Mouse (Mus musculus) hindlimb bud, embryonic 11.5 days (tissue): ENCODE results near the gene Egflam.

ENCODE experiments used
- DNase-seq: peaks from one replicate; pipeline ENCODE4 v3.0.0-alpha.2; 2012; ENCODE audit warnings: low read depth, low spot score; ENCODE audit errors: extremely low spot score

The Egflam gene

GRCm38 (mm10) chr15:7295199-7295598 lies 103.0 kb downstream of the Egflam start:
- DNase-seq: no peak

GRCm38 (mm10) chr15:7292854-7293253 lies 105.3 kb downstream of the Egflam start:
- DNase-seq: no peak

GRCm38 (mm10) chr15:7290003-7290402 lies 108.2 kb downstream of the Egflam start:
- no peak for DNase-seq

GRCm38 (mm10) chr15:7289516-7289915 lies 108.7 kb downstream of the Egflam start:
- no peak for DNase-seq

GRCm38 (mm10) chr15:7288841-7289424 lies 109.3 kb downstream of the Egflam start:
- no peak for DNase-seq

GRCm38 (mm10) chr15:7287911-7288310 lies 110.3 kb downstream of the Egflam start:
- DNase-seq: no peak

GRCm38 (mm10) chr15:7281579-7281978 lies 116.6 kb downstream of the Egflam start:
- DNase-seq: no peak

GRCm38 (mm10) chr15:7263822-7264221 lies 134.4 kb downstream of the Egflam start:
- DNase-seq: peak; percentile 49

- no peak for DNase-seq
These were observed 134.9 kb downstream of the Egflam start for GRCm38 (mm10) chr15:7263339-7263738.

- DNase-seq: no peak
These were observed 136.8 kb downstream of the Egflam start for GRCm38 (mm10) chr15:7261371-7261770.

GRCm38 (mm10) chr15:7256577-7256976 lies 141.6 kb downstream of the Egflam start:
- no peak for DNase-seq

GRCm38 (mm10) chr15:7253326-7253725 lies 144.9 kb downstream of the Egflam start:
- no peak for DNase-seq

- no peak for DNase-seq
These were observed 146.0 kb downstream of the Egflam start for GRCm38 (mm10) chr15:7252106-7252636.

- DNase-seq: no peak
These were observed 147.2 kb downstream of the Egflam start for GRCm38 (mm10) chr15:7251042-7251441.

GRCm38 (mm10) chr15:7249216-7249615 lies 149.0 kb downstream of the Egflam start:
- DNase-seq: no peak

GRCm38 (mm10) chr15:7247321-7247720 lies 150.9 kb downstream of the Egflam start:
- no peak for DNase-seq

GRCm38 (mm10) chr15:7242161-7242850 lies 155.9 kb downstream of the Egflam start:
- DNase-seq: no peak

- no peak for DNase-seq
These were observed 157.2 kb downstream of the Egflam start for GRCm38 (mm10) chr15:7240950-7241349.

GRCm38 (mm10) chr15:7239904-7240303 lies 158.3 kb downstream of the Egflam start:
- no peak for DNase-seq

GRCm38 (mm10) chr15:7233393-7234090 lies 164.7 kb downstream of the Egflam start:
- DNase-seq: no peak

- peak; percentile 73 for DNase-seq
These were observed 172.0 kb downstream of the Egflam start for GRCm38 (mm10) chr15:7226225-7226624.
